Mouse (Mus musculus): ENCODE measurements around the gene Polr3g.
"Not testable (repeated sequence)": the region's sequence is repeated elsewhere in the genome, so short reads cannot be mapped to it uniquely, and the experiment has no call there.

Gene Polr3g

GRCm38 (mm10) chr13:81629395-81629794 lies 81.4 kb downstream of the Polr3g start:
- no peak for DNase-seq

GRCm38 (mm10) chr13:81628631-81629190 lies 82.1 kb downstream of the Polr3g start:
- DNase-seq: no peak

GRCm38 (mm10) chr13:81627861-81628260 lies 83.0 kb downstream of the Polr3g start:
- DNase-seq: not testable (repeated sequence)

Data from kidney, postnatal 36 days (tissue).